Mouse (Mus musculus) kidney, embryonic 14.5 days (tissue): ENCODE results near the gene Limch1. TPM values are rescaled to one million over a fixed set of nuclear protein-coding genes. Genes with fewer than 3 reads are reported as not detected.

ENCODE experiments used
- ATAC-seq: fragments of 200-750 bp; cut with Nextera tagmentation; 2 replicates; pipeline ENCODE4 v1.8.0; 2017; ENCODE audit warnings: moderate number of reproducible peaks, mild to moderate bottlenecking, moderate TSS enrichment, moderate library complexity; ENCODE audit not compliant: low FRiP score, low TSS enrichment
- H3K27ac ChIP-seq: fragments of 300-500 bp; sonication (generic); 2 replicates; pipeline ENCODE4 v1.5.1; 2014; ENCODE audit warnings: low read depth, mild to moderate bottlenecking, low read length, moderate library complexity, mixed read lengths
- H3K27me3 ChIP-seq: fragments of 300-500 bp; sonication (generic); 2 replicates; pipeline ENCODE4 v1.6.1; 2014; ENCODE audit warnings: mild to moderate bottlenecking, low read length; ENCODE audit not compliant: control insufficient read depth, insufficient read depth
- H3K36me3 ChIP-seq: fragments of 300-500 bp; sonication (generic); 2 replicates; pipeline ENCODE4 v1.6.1; 2014; ENCODE audit warnings: low read length, mixed read lengths; ENCODE audit not compliant: control insufficient read depth, insufficient read depth
- H3K4me1 ChIP-seq: fragments of 300-500 bp; sonication (generic); 2 replicates; pipeline ENCODE4 v1.6.1; 2014; ENCODE audit warnings: low read length, mixed read lengths; ENCODE audit not compliant: control insufficient read depth, insufficient read depth
- H3K4me2 ChIP-seq: fragments of 300-500 bp; sonication (generic); replicated peaks from 2 replicates; pipeline ENCODE4 v1.6.1; 2014; ENCODE audit warnings: low read depth, mild to moderate bottlenecking, low read length
- H3K4me3 ChIP-seq: fragments of 300-500 bp; sonication (generic); 2 replicates; pipeline ENCODE4 v1.5.1; 2014; ENCODE audit warnings: mild to moderate bottlenecking, low read length
- H3K9ac ChIP-seq: fragments of 300-500 bp; sonication (generic); 2 replicates; pipeline ENCODE4 v1.6.1; 2014; ENCODE audit warnings: low read depth, mild to moderate bottlenecking, low read length, moderate library complexity
- H3K9me3 ChIP-seq: fragments of 300-500 bp; sonication (generic); 2 replicates; pipeline ENCODE4 v1.6.1; 2016; ENCODE audit warnings: low read length; ENCODE audit not compliant: control insufficient read depth
- WGBS: fragments of 180-500 bp; shearing (Covaris S2); extraction: QIAGEN DNeasy Blood & Tissue Kit; methylation state at CpG from one replicate; pipeline ENCODE4 v1.1.7; 2014; 5-methylcytosine and 5-hydroxymethylcytosine counted together
- polyA plus RNA-seq: library from polyadenylated mRNA; unstranded; fragments of >200 nt; fragmentation: Nextera tagmentation; extraction: Ambion mirVana; gene quantifications from 2 replicates; pipeline ENCODE4 v1.2.1, GENCODE M21; 2014

The Limch1 gene
- polyA plus RNA-seq, 1 experiment from 2014 or later = 48.9 TPM

- peaks cover 6% of the 10 kb centered on the region; the same call in 1 of the 2 replicates for H3K27me3 ChIP-seq
- WGBS = 36% methylated on average over 3 of the region's 3 CpGs
- H3K9ac ChIP-seq = no peak overlapping the region
- peaks cover 17% of the 10 kb centered on the region; the same call in 1 of the 2 replicates for H3K4me1 ChIP-seq
- H3K4me2 ChIP-seq = no peak overlapping the region
- no peaks in the 10 kb centered on the region for H3K9me3 ChIP-seq
- H3K36me3 ChIP-seq = no peaks in the 10 kb centered on the region
- H3K4me3 ChIP-seq = no peak overlapping the region
- H3K27ac ChIP-seq = no peak overlapping the region
- no peak for ATAC-seq
Measured at GRCm38 (mm10) chr5:66751332-66751980, 5.8 kb downstream of the Limch1 start.

- 88% methylated on average over 9 of the region's 9 CpGs for WGBS
- no peaks in the 10 kb centered on the region; the same call in 1 of the 2 replicates for H3K4me1 ChIP-seq
- no peak overlapping the region for H3K9ac ChIP-seq
- ATAC-seq = no peak
- no peaks in the 10 kb centered on the region for H3K36me3 ChIP-seq
- H3K4me2 ChIP-seq = no peak overlapping the region
- no peaks in the 10 kb centered on the region for H3K27me3 ChIP-seq
- no peaks in the 10 kb centered on the region for H3K9me3 ChIP-seq
- no peak overlapping the region for H3K4me3 ChIP-seq
- H3K27ac ChIP-seq = no peak overlapping the region
Measured at GRCm38 (mm10) chr5:66753620-66754019, 8.0 kb downstream of the Limch1 start.

GRCm38 (mm10) chr5:66756821-66757705 is 11.4 kb downstream of the Limch1 start:
- Histone ChIP-seq H3K9ac (no peak overlapping the region), H3K4me2 (no peak overlapping the region), H3K4me1 (no peaks in the 10 kb centered on the region), H3K9me3 (no peaks in the 10 kb centered on the region), H3K4me3 (no peak overlapping the region), H3K27ac (no peak overlapping the region), H3K36me3 (no peaks in the 10 kb centered on the region), H3K27me3 (no peaks in the 10 kb centered on the region)
- 56% methylated on average over 10 of the region's 10 CpGs for WGBS
- ATAC-seq = no peak

- Histone ChIP-seq H3K4me2 (no peak overlapping the region), H3K36me3 (no peaks in the 10 kb centered on the region), H3K27ac (no peak overlapping the region), H3K4me3 (no peak overlapping the region), H3K27me3 (no peaks in the 10 kb centered on the region), H3K9me3 (no peaks in the 10 kb centered on the region), H3K9ac (no peak overlapping the region), H3K4me1 (no peaks in the 10 kb centered on the region)
- ATAC-seq = no peak
- 88% methylated on average over 2 of the region's 2 CpGs for WGBS
Measured at GRCm38 (mm10) chr5:66757706-66758237, 12.1 kb downstream of the Limch1 start.

GRCm38 (mm10) chr5:66759354-66759753 is 13.7 kb downstream of the Limch1 start:
- no peak overlapping the region for H3K9ac ChIP-seq
- H3K36me3 ChIP-seq = no peaks in the 10 kb centered on the region
- WGBS = 67% methylated on average over 2 of the region's 2 CpGs
- H3K4me3 ChIP-seq = no peak overlapping the region
- H3K9me3 ChIP-seq = no peaks in the 10 kb centered on the region
- H3K27ac ChIP-seq = no peak overlapping the region
- no peaks in the 10 kb centered on the region for H3K27me3 ChIP-seq
- no peaks in the 10 kb centered on the region for H3K4me1 ChIP-seq
- H3K4me2 ChIP-seq = no peak overlapping the region
- no peak for ATAC-seq

- H3K9me3 ChIP-seq = no peaks in the 10 kb centered on the region
- WGBS = 86% methylated on average over 10 of the region's 10 CpGs
- H3K4me3 ChIP-seq = no peak overlapping the region
- ATAC-seq = no peak
- no peaks in the 10 kb centered on the region for H3K36me3 ChIP-seq
- H3K9ac ChIP-seq = no peak overlapping the region
- H3K4me1 ChIP-seq = no peaks in the 10 kb centered on the region
- no peak overlapping the region for H3K27ac ChIP-seq
- H3K4me2 ChIP-seq = no peak overlapping the region
- H3K27me3 ChIP-seq = no peaks in the 10 kb centered on the region
Measured at GRCm38 (mm10) chr5:66760747-66761146, 15.1 kb downstream of the Limch1 start.

- no peak overlapping the region for H3K9ac ChIP-seq
- no peak overlapping the region for H3K4me3 ChIP-seq
- no peaks in the 10 kb centered on the region for H3K4me1 ChIP-seq
- WGBS = 82% methylated on average over 2 of the region's 2 CpGs
- no peaks in the 10 kb centered on the region for H3K27me3 ChIP-seq
- H3K4me2 ChIP-seq = no peak overlapping the region
- ATAC-seq = no peak
- H3K27ac ChIP-seq = no peak overlapping the region
- H3K36me3 ChIP-seq = no peaks in the 10 kb centered on the region
- no peaks in the 10 kb centered on the region for H3K9me3 ChIP-seq
Measured at GRCm38 (mm10) chr5:66762006-66762405, 16.4 kb downstream of the Limch1 start.

GRCm38 (mm10) chr5:66764129-66764528 is 18.5 kb downstream of the Limch1 start:
- Histone ChIP-seq H3K4me3 (no peak overlapping the region), H3K4me1 (no peaks in the 10 kb centered on the region), H3K36me3 (no peaks in the 10 kb centered on the region), H3K27me3 (no peaks in the 10 kb centered on the region), H3K27ac (no peak overlapping the region), H3K9me3 (no peaks in the 10 kb centered on the region), H3K9ac (no peak overlapping the region), H3K4me2 (no peak overlapping the region)
- WGBS = 89% methylated on average over 6 of the region's 6 CpGs
- no peak for ATAC-seq

GRCm38 (mm10) chr5:66765911-66766310 is 20.3 kb downstream of the Limch1 start:
- H3K27me3 ChIP-seq = no peaks in the 10 kb centered on the region
- H3K4me1 ChIP-seq = no peaks in the 10 kb centered on the region
- 70% methylated on average over 2 of the region's 2 CpGs for WGBS
- H3K4me3 ChIP-seq = no peak overlapping the region
- H3K4me2 ChIP-seq = no peak overlapping the region
- H3K9ac ChIP-seq = no peak overlapping the region
- no peak for ATAC-seq
- H3K27ac ChIP-seq = no peak overlapping the region
- H3K36me3 ChIP-seq = no peaks in the 10 kb centered on the region
- H3K9me3 ChIP-seq = no peaks in the 10 kb centered on the region
